Mouse (Mus musculus) heart, embryonic 12.5 days (tissue): ENCODE measurements around the gene Aldh3b1. TPM values are rescaled to one million over a fixed set of nuclear protein-coding genes. Genes with fewer than 3 reads are reported as not detected.

Experiments used
- ATAC-seq: fragments of 200-750 bp; cut with Nextera tagmentation; 2 replicates; pipeline ENCODE4 v1.8.0; 2017; ENCODE audit warnings: moderate TSS enrichment, moderate library complexity; ENCODE audit not compliant: insufficient number of reproducible peaks, low FRiP score
- H3K27ac ChIP-seq: fragments of 300-500 bp; sonication (generic); 2 replicates; pipeline ENCODE4 v1.5.1; 2016; ENCODE audit warnings: mild to moderate bottlenecking, moderate library complexity; ENCODE audit not compliant: poor library complexity, severe bottlenecking
- H3K27me3 ChIP-seq: fragments of 300-500 bp; sonication (generic); replicated peaks from 2 replicates; pipeline ENCODE4 v1.6.1; 2016; ENCODE audit warnings: mild to moderate bottlenecking, moderate library complexity
- H3K36me3 ChIP-seq: fragments of 300-500 bp; sonication (generic); 2 replicates; pipeline ENCODE4 v1.6.1; 2016; ENCODE audit warnings: mild to moderate bottlenecking, moderate library complexity
- H3K4me1 ChIP-seq: fragments of 300-500 bp; sonication (generic); replicated peaks from 2 replicates; pipeline ENCODE4 v1.6.1; 2016; ENCODE audit warnings: mild to moderate bottlenecking
- H3K4me2 ChIP-seq: fragments of 300-500 bp; sonication (generic); 2 replicates; pipeline ENCODE4 v1.6.1; 2016; ENCODE audit warnings: mild to moderate bottlenecking, moderate library complexity
- H3K4me3 ChIP-seq: fragments of 300-500 bp; sonication (generic); 2 replicates; pipeline ENCODE4 v1.5.1; 2016; ENCODE audit warnings: mild to moderate bottlenecking
- H3K9ac ChIP-seq: fragments of 300-500 bp; sonication (generic); 2 replicates; pipeline ENCODE4 v1.6.1; 2016; ENCODE audit warnings: mild to moderate bottlenecking, moderate library complexity
- H3K9me3 ChIP-seq: fragments of 300-500 bp; sonication (generic); replicated peaks from 2 replicates; pipeline ENCODE4 v1.6.1; 2016; ENCODE audit warnings: mild to moderate bottlenecking, moderate library complexity
- WGBS: fragments of 180-500 bp; shearing (Covaris S2); methylation state at CpG from one replicate; pipeline ENCODE4 v1.1.7; 2016; 5-methylcytosine and 5-hydroxymethylcytosine counted together
- polyA plus RNA-seq: library from polyadenylated mRNA; unstranded; fragments of >200 nt; fragmentation: Nextera tagmentation; extraction: Ambion mirVana; gene quantifications from 2 replicates; pipeline ENCODE4 v1.2.1, GENCODE M21; 2016

Aldh3b1 gene
- polyA plus RNA-seq, 1 experiment from 2014 or later, result 2.3 TPM

DNA sequence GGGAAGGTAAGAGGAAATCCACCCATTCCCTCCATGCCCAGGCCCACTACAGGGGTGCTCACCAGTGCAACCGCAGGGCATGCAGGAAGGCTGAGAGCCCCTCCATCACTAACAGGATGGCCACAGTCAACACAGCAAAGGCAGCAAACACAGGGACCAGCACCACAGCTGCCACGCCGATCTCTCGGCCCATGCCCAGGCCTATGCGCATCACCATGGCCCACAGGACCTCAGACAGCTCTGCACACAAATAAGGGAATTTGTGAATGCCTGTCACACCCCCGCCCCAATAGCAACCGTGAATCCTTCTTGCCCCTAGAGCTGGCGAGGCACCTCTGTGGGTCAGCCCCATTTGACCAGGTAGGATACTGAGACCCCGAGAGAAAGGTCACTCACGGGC lies 33.4 kb downstream of the Aldh3b1 start:
- Histone ChIP-seq H3K36me3 (peaks cover 82% of the 10 kb centered on the region), H3K4me2 (no peak overlapping the region)
- WGBS, result 87% methylated on average over 10 of the region's 10 CpGs

DNA sequence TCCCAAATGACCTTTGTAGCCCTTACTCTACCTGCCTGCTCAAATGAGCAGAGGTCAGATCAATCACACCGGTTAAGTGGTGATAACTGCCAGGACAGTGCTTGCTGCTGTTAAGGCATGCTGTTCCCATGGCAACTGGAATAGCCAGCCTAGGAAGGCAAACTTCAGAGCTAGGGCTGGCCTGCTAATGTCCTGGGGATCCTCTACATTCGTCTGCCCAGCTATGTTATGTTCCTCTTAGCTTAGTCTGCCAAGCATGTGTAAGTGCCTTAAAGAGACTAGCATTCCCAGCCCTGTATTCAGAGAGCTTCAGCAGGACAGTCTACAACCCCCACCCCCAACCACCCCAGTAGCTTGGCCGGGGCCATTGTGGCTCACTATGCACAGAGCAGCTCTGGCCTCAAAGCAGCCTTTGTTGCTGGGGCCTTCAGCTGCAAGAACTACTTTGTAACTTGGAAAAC lies 34.4 kb downstream of the Aldh3b1 start:
- 37% methylated on average over 3 of the region's 3 CpGs for WGBS
- peaks cover 29% of the 10 kb centered on the region for H3K4me1 ChIP-seq
- no peak overlapping the region for H3K4me2 ChIP-seq
- H3K9me3 ChIP-seq, result no peaks in the 10 kb centered on the region
- H3K4me3 ChIP-seq, result no peak overlapping the region
- 0 out of 2 replicates have a peak overlapping the region, but pooled peaks have one; percentile 6 for H3K27ac ChIP-seq
- H3K9ac ChIP-seq, result no peak overlapping the region
- H3K36me3 ChIP-seq, result peaks cover 89% of the 10 kb centered on the region
- H3K27me3 ChIP-seq, result no peaks in the 10 kb centered on the region
- no peak for ATAC-seq

More for the DNA sequence above, 33.4 kb downstream of the Aldh3b1 start:
- H3K27me3 ChIP-seq, result no peaks in the 10 kb centered on the region
- H3K9me3 ChIP-seq, result no peaks in the 10 kb centered on the region
- no peak overlapping the region for H3K9ac ChIP-seq
- H3K4me3 ChIP-seq, result no peak overlapping the region
- no peak for ATAC-seq
- H3K4me1 ChIP-seq, result peaks cover 29% of the 10 kb centered on the region
- H3K27ac ChIP-seq, result no peak overlapping the region

DNA sequence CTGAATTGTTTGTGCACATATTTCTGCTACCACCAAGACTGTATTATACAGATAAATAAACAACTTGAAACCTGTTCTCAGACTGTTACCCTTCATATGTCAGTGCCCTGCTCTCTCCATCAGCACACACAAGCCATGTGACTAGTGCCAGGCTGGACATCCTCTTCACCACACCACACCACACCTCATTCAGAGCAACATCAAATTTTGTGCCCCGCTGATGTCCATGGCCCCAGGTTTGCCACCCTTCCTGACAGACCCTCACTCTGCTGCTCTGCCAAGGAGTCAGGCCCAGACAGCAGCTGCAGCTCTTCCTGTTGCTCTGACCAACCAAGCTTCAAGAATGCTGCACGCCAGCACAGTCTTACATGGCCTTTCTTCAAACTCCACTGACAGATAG lies 35.3 kb downstream of the Aldh3b1 start:
- Histone ChIP-seq H3K27me3 (no peaks in the 10 kb centered on the region), H3K4me3 (no peak overlapping the region), H3K4me2 (no peak overlapping the region), H3K9me3 (no peaks in the 10 kb centered on the region), H3K27ac (no peak overlapping the region), H3K4me1 (peaks cover 29% of the 10 kb centered on the region), H3K36me3 (peaks cover 90% of the 10 kb centered on the region), H3K9ac (no peak overlapping the region)
- no peak for ATAC-seq
- 84% methylated on average over 2 of the region's 2 CpGs for WGBS

DNA sequence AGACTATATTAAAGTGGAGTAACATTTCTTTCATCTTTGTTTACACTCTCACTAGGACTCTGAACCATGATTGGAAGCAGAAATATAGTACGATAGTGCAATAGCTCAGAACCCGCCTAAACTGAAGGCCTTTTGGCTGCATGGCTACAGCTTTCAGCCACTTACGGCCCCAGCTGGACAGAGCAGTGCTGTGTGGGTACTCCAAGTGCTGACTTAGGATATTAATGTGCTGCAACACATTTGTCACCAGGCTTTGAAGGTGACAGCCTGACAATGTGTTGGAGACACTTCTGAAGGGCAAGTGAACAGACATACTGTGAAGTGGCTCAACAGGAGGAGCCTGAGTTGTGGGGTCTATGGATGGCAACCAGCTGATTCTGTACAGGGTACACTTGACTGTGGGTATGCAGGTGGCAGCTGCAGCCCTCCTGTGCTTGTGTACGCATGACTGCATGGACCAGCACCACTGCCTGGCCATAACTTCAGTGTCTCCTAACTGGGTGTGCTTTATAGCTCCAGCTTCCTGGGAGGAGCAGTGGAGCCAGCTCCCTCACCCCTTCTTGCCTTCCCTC lies 36.0 kb downstream of the Aldh3b1 start:
- Histone ChIP-seq H3K4me1 (peaks cover 29% of the 10 kb centered on the region), H3K9ac (no peak overlapping the region), H3K27ac (peak overlapping the region; percentile 32), H3K4me3 (no peak overlapping the region), H3K36me3 (peaks cover 91% of the 10 kb centered on the region), H3K4me2 (no peak overlapping the region), H3K9me3 (no peaks in the 10 kb centered on the region), H3K27me3 (no peaks in the 10 kb centered on the region)
- 67% methylated on average over 4 of the region's 4 CpGs for whole genome bisulfite sequencing
- ATAC-seq, result peak; percentile 48

DNA sequence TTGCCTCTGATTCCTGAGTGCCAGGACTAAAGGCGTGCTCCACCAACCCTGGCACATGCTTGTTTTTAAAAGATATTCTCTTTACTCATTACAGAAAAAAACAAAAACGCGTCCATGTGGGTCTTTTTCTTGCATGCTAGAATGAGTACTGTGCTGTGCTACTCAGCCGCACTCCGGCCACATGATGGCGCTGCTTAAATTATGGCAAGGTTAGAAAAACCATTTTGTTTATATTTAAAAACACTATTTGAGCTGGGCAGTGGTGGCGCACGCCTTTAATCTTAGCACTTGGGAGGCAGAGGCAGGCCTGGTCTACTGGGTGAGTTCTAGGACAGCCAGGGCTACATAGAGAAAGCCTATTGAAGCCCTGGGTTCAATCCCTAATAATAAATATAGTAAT lies 39.4 kb downstream of the Aldh3b1 start:
- Histone ChIP-seq H3K9me3 (no peaks in the 10 kb centered on the region), H3K27me3 (no peaks in the 10 kb centered on the region), H3K36me3 (peaks cover 86% of the 10 kb centered on the region), H3K4me3 (no peak overlapping the region), H3K9ac (no peak overlapping the region), H3K4me2 (no peak overlapping the region), H3K27ac (no peak overlapping the region), H3K4me1 (peaks cover 21% of the 10 kb centered on the region)
- no peak for ATAC-seq
- WGBS, result 88% methylated on average over 8 of the region's 8 CpGs

DNA sequence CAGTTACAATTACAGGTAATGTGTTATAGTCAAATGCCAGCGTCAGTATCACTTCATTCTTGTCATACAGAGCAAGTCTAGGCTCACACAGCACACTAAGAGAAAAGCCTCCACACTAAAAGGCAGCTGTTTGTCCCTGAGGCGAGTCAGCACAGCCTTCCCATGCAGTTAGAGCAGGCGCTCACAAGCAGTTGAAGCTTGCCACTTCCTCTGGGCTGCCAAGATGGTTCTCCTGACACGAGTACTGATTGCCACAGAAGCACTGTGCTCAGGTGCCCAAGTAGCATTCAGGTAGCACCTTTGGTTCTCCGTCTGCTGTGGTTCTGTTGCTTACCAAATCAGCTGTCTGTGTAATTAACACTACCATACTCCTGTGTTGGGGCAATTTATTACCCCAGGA lies 40.5 kb downstream of the Aldh3b1 start:
- Histone ChIP-seq H3K27ac (no peak overlapping the region), H3K27me3 (no peaks in the 10 kb centered on the region), H3K4me1 (peaks cover 23% of the 10 kb centered on the region), H3K36me3 (peaks cover 75% of the 10 kb centered on the region), H3K9me3 (no peaks in the 10 kb centered on the region), H3K4me3 (no peak overlapping the region), H3K9ac (no peak overlapping the region), H3K4me2 (no peak overlapping the region)
- 88% methylated on average over 5 of the region's 5 CpGs for WGBS
- ATAC-seq, result no peak

DNA sequence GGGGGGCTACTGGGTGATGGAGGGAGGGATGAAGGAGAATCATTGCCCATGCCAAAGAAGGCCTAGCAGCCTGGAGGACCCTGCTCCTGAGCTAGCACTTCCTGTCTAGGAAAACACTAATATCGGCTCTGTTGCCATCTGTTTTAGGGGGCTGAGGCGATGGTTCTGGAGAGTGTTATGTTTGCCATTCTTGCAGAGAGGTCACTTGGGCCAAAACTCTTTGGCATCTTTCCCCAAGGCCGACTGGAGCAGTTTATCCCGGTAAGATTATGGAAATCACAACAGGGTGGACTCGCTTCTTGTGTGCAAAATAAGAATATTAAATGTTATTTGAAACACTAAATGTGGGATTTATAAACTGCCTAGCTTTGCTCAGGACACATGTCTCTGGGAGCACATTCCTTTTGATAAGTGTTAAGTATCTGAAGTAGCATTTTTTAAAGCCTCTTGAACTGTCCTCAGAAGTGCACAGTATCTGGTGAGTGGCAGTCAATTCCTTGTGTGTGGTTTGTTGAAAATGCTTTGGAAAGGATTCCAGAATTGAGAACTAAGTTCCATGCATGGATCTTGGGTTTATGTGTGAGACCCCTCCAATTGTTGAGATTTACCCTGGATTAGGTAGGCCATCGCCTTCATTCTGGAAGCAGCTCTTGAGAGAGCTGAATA lies 45.1 kb downstream of the Aldh3b1 start:
- WGBS, result 42% methylated on average over 6 of the region's 6 CpGs
- Histone ChIP-seq H3K9ac (no peak overlapping the region), H3K4me3 (no peak overlapping the region), H3K27me3 (no peaks in the 10 kb centered on the region), H3K4me1 (peaks cover 18% of the 10 kb centered on the region), H3K9me3 (no peaks in the 10 kb centered on the region), H3K36me3 (peaks cover 36% of the 10 kb centered on the region), H3K27ac (peak overlapping the region; percentile 28; the same call in 1 of the 2 replicates), H3K4me2 (no peak overlapping the region)
- no peak for ATAC-seq

DNA sequence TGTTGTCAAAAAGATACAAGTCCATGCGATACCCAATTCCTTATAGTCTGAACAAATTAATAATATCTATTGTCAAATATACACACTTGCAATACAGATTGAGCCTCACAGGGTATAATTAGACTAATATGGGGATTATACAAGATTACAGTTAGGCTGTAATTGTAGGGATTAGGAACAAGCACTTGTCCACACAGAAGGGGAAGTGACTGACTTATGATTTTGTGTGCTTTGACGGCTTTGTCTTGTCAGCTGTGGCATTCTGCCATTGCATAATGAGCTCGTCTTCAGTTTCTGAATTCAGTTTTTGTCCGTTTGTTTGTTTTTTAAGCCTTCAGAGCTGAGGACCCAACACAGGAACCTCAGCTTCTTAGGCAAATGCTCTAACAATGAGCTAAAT lies 47.4 kb downstream of the Aldh3b1 start:
- 82% methylated on average over 4 of the region's 4 CpGs for WGBS
- H3K4me1 ChIP-seq, result peaks cover 18% of the 10 kb centered on the region
- no peaks in the 10 kb centered on the region for H3K9me3 ChIP-seq
- peaks cover 21% of the 10 kb centered on the region for H3K36me3 ChIP-seq
- no peaks in the 10 kb centered on the region for H3K27me3 ChIP-seq
- no peak for ATAC-seq
- H3K4me3 ChIP-seq, result no peak overlapping the region
- no peak overlapping the region for H3K27ac ChIP-seq
- H3K4me2 ChIP-seq, result no peak overlapping the region
- no peak overlapping the region for H3K9ac ChIP-seq

DNA sequence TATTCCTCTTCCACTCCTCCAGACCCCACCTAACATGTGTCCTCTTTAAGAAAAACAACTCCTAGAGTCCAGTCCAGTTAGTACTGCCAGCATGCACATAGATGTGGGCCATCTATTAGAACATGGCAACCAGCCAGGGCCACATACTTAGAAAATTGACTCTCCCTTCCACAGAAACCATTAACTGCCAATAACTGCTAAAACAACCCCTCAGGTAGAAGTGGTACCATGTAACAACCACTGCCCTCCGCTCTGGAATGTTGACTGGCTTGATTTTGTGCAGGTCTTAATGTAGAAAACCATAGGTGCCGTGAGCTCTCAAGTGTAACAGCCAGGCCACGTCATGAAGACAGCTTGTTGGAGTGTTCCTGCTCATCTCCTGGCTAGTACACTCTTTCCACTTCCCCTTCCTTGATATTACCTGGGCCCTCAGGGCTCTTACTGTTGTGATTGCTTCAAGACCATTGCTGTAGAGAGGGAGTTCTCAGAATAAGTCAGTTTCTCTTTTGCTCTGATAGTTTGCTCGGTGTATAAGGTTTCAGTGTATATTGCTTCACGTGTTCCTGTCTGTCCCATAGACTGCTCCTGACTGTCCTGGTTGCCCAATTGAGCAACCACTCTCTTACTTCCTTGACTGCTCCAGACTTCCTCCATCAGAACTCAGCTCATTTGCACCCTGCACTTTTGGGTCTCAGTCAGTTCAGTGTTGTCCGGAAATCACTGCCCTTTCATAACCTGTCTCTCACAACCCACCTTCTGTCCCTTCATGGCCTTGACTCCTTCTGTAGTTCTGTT lies 49.4 kb downstream of the Aldh3b1 start:
- H3K9ac ChIP-seq, result no peak overlapping the region
- H3K27ac ChIP-seq, result no peak overlapping the region
- H3K4me1 ChIP-seq, result peaks cover 17% of the 10 kb centered on the region
- H3K27me3 ChIP-seq, result no peaks in the 10 kb centered on the region
- no peak overlapping the region for H3K4me2 ChIP-seq
- H3K36me3 ChIP-seq, result peaks cover 14% of the 10 kb centered on the region; the same call in 1 of the 2 replicates
- no peaks in the 10 kb centered on the region for H3K9me3 ChIP-seq
- ATAC-seq, result no peak
- 85% methylated on average over 6 of the region's 6 CpGs for WGBS
- H3K4me3 ChIP-seq, result no peak overlapping the region

DNA sequence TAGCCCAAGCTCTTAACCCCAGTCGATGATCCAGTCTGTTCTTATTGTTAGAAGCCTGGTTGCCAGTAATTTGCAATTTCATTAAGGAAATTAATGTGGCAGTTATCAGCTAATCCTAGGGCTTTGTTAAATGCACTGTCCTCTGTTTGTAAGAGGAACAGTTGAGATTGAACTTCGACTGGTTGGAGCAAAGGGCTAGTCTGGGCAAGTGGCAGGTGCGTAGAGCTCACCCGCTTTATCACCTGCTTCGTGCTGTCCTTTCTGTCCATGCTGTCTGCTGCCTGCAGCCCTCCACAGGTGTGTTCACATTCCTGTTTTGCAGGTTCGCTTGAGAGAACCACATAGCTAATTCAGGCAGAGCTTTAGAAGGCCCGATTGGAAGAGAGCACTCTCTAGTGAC lies 54.6 kb downstream of the Aldh3b1 start:
- no peak for ATAC-seq
- WGBS, result 80% methylated on average over 7 of the region's 7 CpGs

DNA sequence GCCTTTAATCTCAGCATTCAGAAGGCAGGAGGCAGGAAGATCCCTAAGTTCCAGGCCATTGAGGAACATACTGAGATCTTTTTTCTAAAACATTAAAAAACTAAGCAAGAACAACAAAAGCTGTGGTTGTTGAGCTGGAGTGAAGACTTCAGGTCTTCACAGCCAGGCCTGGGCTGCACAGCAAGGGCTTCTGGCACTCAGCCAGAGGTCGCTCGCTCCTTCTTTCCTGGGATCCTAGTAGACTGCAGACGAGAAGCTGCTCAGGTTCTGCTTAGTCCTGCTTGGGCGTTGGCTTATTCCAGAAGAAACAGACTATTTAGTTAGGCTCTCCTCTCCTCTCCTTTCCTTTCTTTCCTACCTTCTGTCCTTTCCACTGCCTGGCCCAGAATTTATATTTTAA lies 57.2 kb downstream of the Aldh3b1 start:
- 45% methylated on average over 4 of the region's 4 CpGs for WGBS
- no peak overlapping the region for H3K9ac ChIP-seq
- H3K4me3 ChIP-seq, result no peak overlapping the region
- H3K27me3 ChIP-seq, result no peaks in the 10 kb centered on the region
- no peak overlapping the region for H3K27ac ChIP-seq
- peaks cover 14% of the 10 kb centered on the region for H3K4me1 ChIP-seq
- H3K4me2 ChIP-seq, result no peak overlapping the region
- ATAC-seq, result no peak
- no peaks in the 10 kb centered on the region for H3K9me3 ChIP-seq
- H3K36me3 ChIP-seq, result peaks cover 13% of the 10 kb centered on the region; the same call in 1 of the 2 replicates

More for the DNA sequence above, 54.6 kb downstream of the Aldh3b1 start:
- H3K4me1 ChIP-seq, result peaks cover 10% of the 10 kb centered on the region
- no peak overlapping the region for H3K9ac ChIP-seq
- H3K4me3 ChIP-seq, result no peak overlapping the region
- no peaks in the 10 kb centered on the region for H3K27me3 ChIP-seq
- H3K9me3 ChIP-seq, result no peaks in the 10 kb centered on the region
- H3K4me2 ChIP-seq, result no peak overlapping the region
- H3K27ac ChIP-seq, result no peak overlapping the region
- H3K36me3 ChIP-seq, result peaks cover 13% of the 10 kb centered on the region; the same call in 1 of the 2 replicates
